Mouse (Mus musculus): ENCODE measurements at regions not wholly inside any gene's neighbourhood (a gene's known extent, or its start where the extent isn't known, plus 50 kb on each side); places are given as distances from the start of the nearest gene placed in this dataset.
A peak's percentile ranks its signal among the peaks of the same experiment; 100 is the strongest.

DNA sequence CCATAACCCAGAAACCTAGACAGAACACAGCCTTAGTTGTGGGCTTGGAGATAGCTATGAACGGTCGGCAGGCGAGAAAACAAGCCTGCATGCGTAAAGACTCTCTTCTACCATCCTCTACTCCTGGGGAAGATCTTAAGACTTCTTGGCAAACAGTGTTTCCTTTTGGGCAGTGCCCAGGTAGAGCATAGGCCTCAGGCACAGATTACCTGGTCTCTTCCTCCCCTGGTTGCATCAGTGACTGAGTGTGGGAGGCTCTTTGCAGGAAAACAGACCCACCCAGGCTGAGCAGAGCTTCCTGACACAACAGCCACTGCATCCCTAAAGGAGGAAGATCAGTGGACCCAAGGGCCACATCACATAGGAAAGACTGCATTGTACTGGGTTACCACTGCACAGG is 85.8 kb upstream of the Zmiz1 start:
- H3K27me3 ChIP-seq (ENCODE audit: insufficient read depth, low read length): peaks cover 32% of the 10 kb centered on the region
- no peaks in the 10 kb centered on the region for H3K36me3 ChIP-seq (ENCODE audit: insufficient read depth, low read length)
- TF ChIP-seq POU5F1 (IDR thresholded peaks at IDR 0.05; ENCODE audit: borderline replicate concordance, low read length) (no peak), CTCF (conservative IDR thresholded peaks at IDR 0.05; ENCODE audit: low read length) (no peak), NANOG (IDR thresholded peaks at IDR 0.05; ENCODE audit: borderline replicate concordance, low read length) (no peak)
- H3K9me3 ChIP-seq (ENCODE audit: low read length): no peaks in the 10 kb centered on the region
- no peak overlapping the region for H3K4me3 ChIP-seq (replicated peaks; ENCODE audit: low read length)
- peaks cover 29% of the 10 kb centered on the region for H3K4me1 ChIP-seq (replicated peaks; ENCODE audit: low read depth, low read length)

DNA sequence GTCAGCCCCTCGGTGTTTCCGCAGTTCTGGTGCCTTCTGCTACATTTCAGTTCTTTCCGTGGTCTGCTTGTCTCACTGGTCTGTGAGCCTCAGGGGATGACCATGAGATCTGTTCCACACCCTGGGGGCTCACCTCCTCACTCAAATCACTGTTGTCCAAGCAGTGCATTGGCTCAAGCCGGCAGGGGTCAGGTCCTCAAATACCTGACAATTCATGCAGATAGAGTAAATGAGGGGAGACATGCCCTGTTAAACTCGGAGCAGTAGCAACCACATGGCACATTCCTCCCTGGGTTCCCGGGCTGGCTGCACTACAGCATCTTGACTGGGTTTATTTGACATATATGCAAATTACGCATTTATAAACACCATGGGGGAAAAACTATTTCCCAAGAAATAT is 84.0 kb upstream of the Zmiz1 start:
- no peak for TF ChIP-seq POU5F1 (IDR thresholded peaks at IDR 0.05; ENCODE audit: borderline replicate concordance, low read length)
- TF ChIP-seq CTCF (conservative IDR thresholded peaks at IDR 0.05; ENCODE audit: low read length): no peak
- TF ChIP-seq NANOG (IDR thresholded peaks at IDR 0.05; ENCODE audit: borderline replicate concordance, low read length): no peak
- Histone ChIP-seq H3K9me3 (ENCODE audit: low read length) (no peaks in the 10 kb centered on the region), H3K4me3 (replicated peaks; ENCODE audit: low read length) (no peak overlapping the region), H3K27me3 (ENCODE audit: insufficient read depth, low read length) (peaks cover 29% of the 10 kb centered on the region), H3K4me1 (replicated peaks; ENCODE audit: low read depth, low read length) (peaks cover 41% of the 10 kb centered on the region), H3K36me3 (ENCODE audit: insufficient read depth, low read length) (no peaks in the 10 kb centered on the region)

- TF ChIP-seq NANOG (IDR thresholded peaks at IDR 0.05; ENCODE audit: borderline replicate concordance, low read length) (no peak), POU5F1 (IDR thresholded peaks at IDR 0.05; ENCODE audit: borderline replicate concordance, low read length) (no peak), CTCF (conservative IDR thresholded peaks at IDR 0.05; ENCODE audit: low read length) (no peak)
- peak overlapping the region; percentile 37; the same call in 1 of the 2 replicates for H3K4me3 ChIP-seq (replicated peaks; ENCODE audit: low read length)
- H3K27me3 ChIP-seq (ENCODE audit: insufficient read depth, low read length): peaks cover 39% of the 10 kb centered on the region
- H3K4me1 ChIP-seq (replicated peaks; ENCODE audit: low read depth, low read length): peaks cover 36% of the 10 kb centered on the region
- no peaks in the 10 kb centered on the region for H3K9me3 ChIP-seq (ENCODE audit: low read length)
- no peaks in the 10 kb centered on the region for H3K36me3 ChIP-seq (ENCODE audit: insufficient read depth, low read length)
Measured at GRCm38 (mm10) chr14:25377091-25377490, 81.9 kb upstream of the Zmiz1 start.

- Histone ChIP-seq H3K4me1 (replicated peaks; ENCODE audit: low read depth, low read length) (peaks cover 36% of the 10 kb centered on the region), H3K4me3 (replicated peaks; ENCODE audit: low read length) (peak overlapping the region; percentile 64), H3K36me3 (ENCODE audit: insufficient read depth, low read length) (no peaks in the 10 kb centered on the region), H3K9me3 (ENCODE audit: low read length) (no peaks in the 10 kb centered on the region), H3K27me3 (ENCODE audit: insufficient read depth, low read length) (peaks cover 43% of the 10 kb centered on the region)
- TF ChIP-seq POU5F1 (IDR thresholded peaks at IDR 0.05; ENCODE audit: borderline replicate concordance, low read length) (no peak), CTCF (conservative IDR thresholded peaks at IDR 0.05; ENCODE audit: low read length) (no peak), NANOG (IDR thresholded peaks at IDR 0.05; ENCODE audit: borderline replicate concordance, low read length) (no peak)
Measured at GRCm38 (mm10) chr14:25377554-25377899, 81.5 kb upstream of the Zmiz1 start.

- peaks cover 36% of the 10 kb centered on the region for H3K4me1 ChIP-seq (replicated peaks; ENCODE audit: low read depth, low read length)
- H3K4me3 ChIP-seq (replicated peaks; ENCODE audit: low read length): peak overlapping the region; percentile 78
- TF ChIP-seq NANOG (IDR thresholded peaks at IDR 0.05; ENCODE audit: borderline replicate concordance, low read length) (no peak), POU5F1 (IDR thresholded peaks at IDR 0.05; ENCODE audit: borderline replicate concordance, low read length) (no peak), CTCF (conservative IDR thresholded peaks at IDR 0.05; ENCODE audit: low read length) (no peak)
- no peaks in the 10 kb centered on the region for H3K36me3 ChIP-seq (ENCODE audit: insufficient read depth, low read length)
- peaks cover 48% of the 10 kb centered on the region for H3K27me3 ChIP-seq (ENCODE audit: insufficient read depth, low read length)
- H3K9me3 ChIP-seq (ENCODE audit: low read length): no peaks in the 10 kb centered on the region
Measured at GRCm38 (mm10) chr14:25377900-25378716, 80.9 kb upstream of the Zmiz1 start.

- TF ChIP-seq POU5F1 (IDR thresholded peaks at IDR 0.05; ENCODE audit: borderline replicate concordance, low read length): no peak
- no peak for TF ChIP-seq CTCF (conservative IDR thresholded peaks at IDR 0.05; ENCODE audit: low read length)
- no peak for TF ChIP-seq NANOG (IDR thresholded peaks at IDR 0.05; ENCODE audit: borderline replicate concordance, low read length)
- Histone ChIP-seq H3K4me1 (replicated peaks; ENCODE audit: low read depth, low read length) (peaks cover 36% of the 10 kb centered on the region), H3K9me3 (ENCODE audit: low read length) (no peaks in the 10 kb centered on the region), H3K36me3 (ENCODE audit: insufficient read depth, low read length) (no peaks in the 10 kb centered on the region), H3K27me3 (ENCODE audit: insufficient read depth, low read length) (peaks cover 55% of the 10 kb centered on the region), H3K4me3 (replicated peaks; ENCODE audit: low read length) (peak overlapping the region; percentile 78)
Measured at GRCm38 (mm10) chr14:25378717-25379224, 80.2 kb upstream of the Zmiz1 start.

- peaks cover 71% of the 10 kb centered on the region for H3K27me3 ChIP-seq (ENCODE audit: insufficient read depth, low read length)
- TF ChIP-seq CTCF (conservative IDR thresholded peaks at IDR 0.05; ENCODE audit: low read length): no peak
Measured at GRCm38 (mm10) chr14:25383169-25383824, 75.7 kb upstream of the Zmiz1 start.

DNA sequence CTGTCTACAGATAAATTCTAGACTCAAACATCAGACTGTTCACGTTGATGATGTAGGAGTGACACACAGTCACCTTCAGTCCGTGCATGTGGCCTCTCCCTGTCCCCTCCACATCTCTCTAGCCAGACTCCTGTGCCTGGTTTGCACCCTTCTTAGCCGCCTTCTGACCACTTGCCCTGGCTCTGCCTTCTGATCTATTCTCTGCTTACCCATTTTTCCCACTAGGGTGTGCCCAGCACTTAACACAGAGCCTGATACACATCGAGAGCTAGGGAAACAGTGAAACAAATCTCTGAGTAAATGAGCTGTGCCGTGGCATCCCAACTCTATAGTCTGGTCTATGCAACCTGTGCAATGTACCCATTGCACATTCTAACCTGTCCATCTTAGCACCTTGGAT is 73.3 kb upstream of the Zmiz1 start:
- Histone ChIP-seq H3K9me3 (ENCODE audit: low read length) (no peaks in the 10 kb centered on the region), H3K4me1 (replicated peaks; ENCODE audit: low read depth, low read length) (peaks cover 5% of the 10 kb centered on the region; the same call in 1 of the 2 replicates), H3K36me3 (ENCODE audit: insufficient read depth, low read length) (no peaks in the 10 kb centered on the region), H3K27me3 (ENCODE audit: insufficient read depth, low read length) (peaks cover 75% of the 10 kb centered on the region), H3K4me3 (replicated peaks; ENCODE audit: low read length) (no peak overlapping the region)
- TF ChIP-seq NANOG (IDR thresholded peaks at IDR 0.05; ENCODE audit: borderline replicate concordance, low read length) (no peak), CTCF (conservative IDR thresholded peaks at IDR 0.05; ENCODE audit: low read length) (no peak), POU5F1 (IDR thresholded peaks at IDR 0.05; ENCODE audit: borderline replicate concordance, low read length) (no peak)

More at GRCm38 (mm10) chr14:25383169-25383824, 75.7 kb upstream of the Zmiz1 start:
- Histone ChIP-seq H3K4me1 (replicated peaks; ENCODE audit: low read depth, low read length) (peaks cover 12% of the 10 kb centered on the region), H3K36me3 (ENCODE audit: insufficient read depth, low read length) (no peaks in the 10 kb centered on the region), H3K9me3 (ENCODE audit: low read length) (no peaks in the 10 kb centered on the region), H3K4me3 (replicated peaks; ENCODE audit: low read length) (no peak overlapping the region)
